Mouse (Mus musculus): ENCODE data around the gene Mycl. TPM values are rescaled to one million over a fixed set of nuclear protein-coding genes. Genes with fewer than 3 reads are reported as not detected.

The Mycl gene
- total RNA-seq, 2 experiments from 2014 or later: 33.9 to 37.8 TPM

DNA sequence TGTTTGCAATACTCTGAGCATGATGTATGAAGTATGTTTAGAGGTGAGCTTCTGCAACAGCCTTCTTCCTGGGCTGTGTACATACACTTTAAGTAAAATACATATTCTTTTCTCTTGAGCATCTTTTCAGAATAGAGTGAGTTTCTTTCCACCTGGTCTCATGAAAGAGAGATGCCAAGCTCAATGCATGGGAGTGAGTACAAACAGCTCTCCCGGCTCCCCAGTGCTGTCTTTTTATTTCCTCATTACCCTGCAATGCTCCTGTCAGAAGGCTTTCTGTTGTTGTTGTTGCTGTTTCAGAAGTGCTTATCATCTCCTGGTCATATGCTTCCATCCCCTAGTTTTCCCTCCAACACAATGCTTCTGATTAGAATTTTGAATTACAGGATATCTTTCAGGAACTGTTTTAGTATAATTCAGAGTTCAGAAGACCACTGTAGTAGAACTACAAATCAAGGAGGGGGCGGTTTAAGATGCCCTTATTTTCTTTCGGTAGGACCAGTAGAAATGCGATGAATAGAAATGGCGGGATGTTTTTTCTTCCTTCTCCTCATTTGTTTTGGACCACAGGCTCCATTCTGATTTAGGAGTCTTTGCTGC is 18.0 kb downstream of the Mycl start:
- DNase-seq (ENCODE audit: extremely low spot score in 1 of 2, low spot score in 1 of 2): no peak

DNA sequence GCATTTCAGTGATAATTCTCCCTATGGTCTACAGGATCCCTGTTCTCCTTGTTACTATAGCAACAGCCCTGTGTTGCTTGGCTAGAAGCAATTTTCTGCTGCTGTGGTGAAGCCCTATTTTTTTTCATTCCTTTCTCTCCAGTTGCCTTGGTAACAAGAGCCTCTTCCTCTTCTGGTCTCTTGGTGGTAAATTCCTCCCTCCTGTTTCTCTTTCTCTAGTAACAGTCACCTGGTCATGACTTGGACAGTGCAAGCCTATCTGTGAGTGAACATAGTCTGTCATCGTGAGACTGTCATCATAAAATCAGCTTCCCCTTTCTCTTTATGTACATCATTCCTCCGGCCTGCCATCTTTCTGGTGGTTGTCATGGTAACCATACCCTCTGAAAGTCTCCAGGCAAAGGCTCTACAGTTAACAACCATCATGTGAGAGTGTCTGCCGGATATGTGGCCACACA is 18.5 kb downstream of the Mycl start:
- no peak for DNase-seq (ENCODE audit: extremely low spot score in 1 of 2, low spot score in 1 of 2)

DNA sequence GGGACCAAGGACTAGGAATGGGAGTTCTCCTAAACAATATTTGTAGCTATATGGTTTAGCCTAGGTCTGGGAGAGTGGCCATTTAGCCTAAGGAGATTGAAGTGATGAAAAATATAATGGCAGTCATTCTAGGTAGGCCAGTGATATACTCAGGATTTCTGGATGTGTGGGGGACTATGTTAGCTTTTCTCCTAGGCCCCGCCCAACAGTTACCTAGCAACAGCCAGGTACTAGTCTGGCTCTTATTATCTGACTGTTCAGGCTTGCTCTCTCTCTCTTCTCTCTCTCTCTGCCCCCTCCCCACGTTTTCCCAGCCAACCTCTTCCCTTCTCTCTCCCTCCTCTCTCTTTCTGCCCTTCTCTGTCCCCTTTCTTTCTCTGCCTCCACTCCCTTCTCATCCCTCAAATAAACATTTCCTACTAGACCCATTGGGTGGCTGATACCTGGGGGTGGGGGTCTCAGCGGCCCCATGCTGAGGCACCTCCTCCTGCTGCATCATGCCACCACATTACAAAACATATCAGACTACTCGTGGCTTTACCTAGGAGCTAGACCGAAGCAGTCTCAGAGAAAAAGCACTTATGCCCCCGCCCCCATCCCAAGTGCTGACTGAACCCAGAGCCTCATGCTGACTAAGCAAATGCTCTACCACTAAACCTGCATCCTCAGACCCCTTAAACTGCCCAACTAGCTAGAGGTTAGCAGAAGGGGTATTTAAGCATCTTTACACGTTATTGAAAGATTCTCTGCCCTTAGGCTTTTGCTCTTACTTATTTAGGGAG is 19.2 kb downstream of the Mycl start:
- DNase-seq (ENCODE audit: extremely low spot score in 1 of 2, low spot score in 1 of 2): no peak

DNA sequence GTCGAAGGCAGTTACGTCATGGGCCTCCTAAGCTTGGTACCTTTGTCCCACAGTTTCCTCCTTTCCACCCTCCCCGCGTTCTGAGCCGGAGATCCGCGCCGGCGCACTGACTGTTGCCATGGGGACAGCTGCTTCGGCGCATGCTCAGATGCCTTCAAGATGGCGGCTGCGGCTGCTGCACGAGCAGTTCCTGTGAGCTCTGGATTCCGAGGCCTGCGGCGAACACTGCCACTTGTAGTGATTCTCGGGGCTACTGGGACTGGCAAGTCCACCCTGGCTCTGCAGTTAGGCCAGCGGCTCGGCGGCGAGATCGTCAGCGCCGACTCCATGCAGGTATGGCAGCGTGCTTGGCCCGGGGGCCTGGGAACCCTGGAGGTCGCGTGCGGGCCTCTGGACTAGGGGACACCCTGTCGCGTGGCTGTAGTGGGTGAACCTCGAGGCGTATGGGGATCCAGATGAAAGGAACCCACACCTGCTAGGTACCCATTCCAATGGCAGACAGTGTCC is 21.1 kb downstream of the Mycl start, which contains the start of gene Trit1:
Gene Trit1 (plus strand): TSS at position 147 of the 507 bp plus-strand sequence.
- peak; percentile 88 to 91 for DNase-seq (ENCODE audit: extremely low spot score in 1 of 2, low spot score in 1 of 2)

DNA sequence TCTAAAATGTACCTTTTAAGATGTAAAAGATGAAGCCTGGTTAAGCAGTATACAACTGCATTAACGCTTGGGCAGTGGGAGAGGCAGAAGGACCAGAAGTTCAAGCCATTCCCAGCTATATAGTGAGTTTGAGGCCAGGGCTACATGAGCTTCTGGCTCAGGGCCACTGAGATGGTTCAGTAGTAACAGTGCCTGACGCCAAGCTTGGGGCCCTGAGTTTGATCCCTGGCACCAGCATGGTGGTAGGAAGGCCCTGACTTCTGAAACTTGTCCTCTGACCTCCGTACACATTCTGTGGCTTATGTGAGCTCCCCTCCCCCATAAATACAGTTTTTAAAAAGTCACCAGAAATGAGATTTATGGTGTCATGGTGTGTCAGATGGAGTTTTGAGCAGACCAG is 26.1 kb downstream of the Mycl start:
- no peak for DNase-seq (ENCODE audit: extremely low spot score in 1 of 2, low spot score in 1 of 2)

DNA sequence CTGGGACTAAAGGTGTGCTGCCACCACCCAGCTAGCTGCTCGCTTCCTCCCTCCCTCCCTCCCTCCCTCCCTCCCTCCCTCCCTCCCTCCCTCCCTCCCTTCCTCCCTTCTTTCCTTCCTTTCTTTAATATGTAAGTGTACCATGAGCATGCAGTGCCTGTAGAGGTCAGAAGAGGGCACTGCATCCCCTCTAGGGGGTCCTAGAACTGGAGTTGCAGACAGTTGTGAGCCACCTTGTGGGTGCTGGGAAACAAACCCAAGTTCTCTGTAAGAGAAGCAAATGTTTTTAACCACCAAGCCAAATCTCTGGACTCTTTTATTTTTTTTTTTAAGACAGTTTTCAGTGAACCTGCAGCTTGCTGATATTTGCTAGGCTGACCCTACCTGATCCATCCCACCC is 27.4 kb downstream of the Mycl start:
- no peak for DNase-seq (ENCODE audit: extremely low spot score in 1 of 2, low spot score in 1 of 2)

DNA sequence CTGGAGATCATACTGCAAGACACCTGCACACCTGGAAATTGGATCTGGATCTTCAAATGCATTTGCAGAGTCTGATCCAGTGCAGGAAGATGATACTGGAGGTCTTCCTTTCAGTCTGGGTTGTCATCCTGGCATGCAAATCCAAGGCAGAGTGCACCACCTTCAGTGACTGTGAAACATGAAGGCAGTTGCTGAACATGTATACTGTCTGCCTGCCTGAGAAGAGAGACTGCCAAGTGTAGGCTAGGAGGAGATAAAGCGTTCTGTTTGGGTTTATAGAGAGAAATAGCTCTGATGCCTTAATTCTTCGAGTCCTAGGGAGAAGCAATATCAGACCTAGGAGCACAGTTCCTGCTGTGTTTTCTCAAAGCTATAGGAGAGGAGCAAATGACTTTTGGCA is 30.0 kb downstream of the Mycl start:
- no peak for DNase-seq (ENCODE audit: extremely low spot score in 1 of 2, low spot score in 1 of 2)

DNA sequence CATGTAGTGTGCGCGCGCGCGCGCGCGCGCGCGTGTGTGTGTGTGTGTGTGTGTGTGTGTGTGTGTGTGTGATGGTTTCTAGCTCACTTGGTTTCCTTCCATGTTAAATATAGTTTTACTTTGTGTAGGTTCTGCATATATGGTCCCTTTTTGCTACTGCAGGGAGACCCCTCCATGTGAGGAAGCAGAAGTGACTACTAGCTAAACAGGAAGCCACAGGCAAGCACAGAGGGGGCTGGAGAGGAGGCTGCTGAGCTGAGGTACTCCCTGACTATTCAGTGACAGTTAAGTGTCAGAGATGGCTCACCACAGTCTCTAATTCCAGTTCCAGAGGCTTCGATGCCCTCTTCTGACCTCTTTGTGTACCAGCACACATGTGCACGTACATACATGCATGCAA is 30.7 kb downstream of the Mycl start:
- DNase-seq (ENCODE audit: extremely low spot score in 1 of 2, low spot score in 1 of 2): no peak

DNA sequence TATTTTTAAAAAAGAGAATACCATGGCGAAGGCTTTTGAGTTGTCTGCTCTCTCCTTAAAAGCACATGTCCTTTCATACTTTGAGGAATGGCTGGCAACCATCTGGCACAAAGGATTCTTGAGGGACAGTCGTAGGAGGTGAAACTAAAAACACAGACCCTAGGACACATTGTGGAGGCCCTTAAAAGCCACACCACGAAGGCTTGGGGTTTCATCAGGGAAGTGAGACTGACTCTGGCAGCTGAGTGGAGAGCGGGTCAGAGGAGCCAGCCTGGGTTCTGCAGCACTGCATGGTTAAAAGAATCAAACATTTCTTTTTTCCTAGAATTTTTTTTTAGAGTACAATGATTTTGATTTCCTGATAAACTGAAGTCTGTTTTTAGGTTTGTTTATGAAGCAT is 31.1 kb downstream of the Mycl start:
- no peak for DNase-seq (ENCODE audit: extremely low spot score in 1 of 2, low spot score in 1 of 2)

DNA sequence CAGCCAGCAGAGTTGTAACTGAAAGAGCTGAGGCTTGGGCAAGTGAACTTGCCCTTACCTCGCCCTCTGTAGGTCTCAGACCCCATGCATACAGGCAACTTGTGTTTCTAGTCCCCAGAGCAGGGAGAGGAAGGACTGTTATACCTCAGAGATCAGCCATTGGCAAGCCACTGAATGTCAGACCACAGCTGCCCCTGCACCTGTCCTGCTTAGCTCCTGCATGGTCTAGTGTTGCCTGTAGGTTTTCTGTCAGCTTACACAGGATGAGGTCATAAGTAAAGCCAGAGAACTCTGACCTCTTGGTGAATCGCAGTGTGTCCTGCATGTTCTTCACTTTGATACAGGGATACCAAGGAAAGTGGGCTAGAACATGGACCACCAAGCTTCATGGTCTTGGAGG is 39.4 kb downstream of the Mycl start:
- no peak for DNase-seq (ENCODE audit: extremely low spot score in 1 of 2, low spot score in 1 of 2)

DNA sequence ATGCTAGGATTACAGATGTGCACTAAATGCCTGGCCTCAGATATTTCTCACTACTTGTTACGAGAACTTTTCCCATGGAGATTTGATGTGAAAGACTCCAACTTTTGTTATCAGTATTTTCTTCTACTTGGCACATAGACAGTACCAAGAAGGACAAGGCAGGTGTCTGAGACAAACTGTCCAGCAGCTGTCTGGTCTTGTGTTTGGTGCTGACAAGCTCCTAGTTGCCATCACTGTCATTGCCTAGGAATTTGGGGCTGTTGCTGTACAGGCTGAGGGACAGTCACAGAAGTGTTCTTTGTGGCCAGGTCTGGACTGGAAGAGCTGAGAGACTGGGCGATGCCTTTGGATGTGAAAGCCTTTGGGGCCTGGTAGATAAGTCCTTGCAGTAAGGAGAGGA is 40.2 kb downstream of the Mycl start:
- no peak for DNase-seq (ENCODE audit: extremely low spot score in 1 of 2, low spot score in 1 of 2)

DNA sequence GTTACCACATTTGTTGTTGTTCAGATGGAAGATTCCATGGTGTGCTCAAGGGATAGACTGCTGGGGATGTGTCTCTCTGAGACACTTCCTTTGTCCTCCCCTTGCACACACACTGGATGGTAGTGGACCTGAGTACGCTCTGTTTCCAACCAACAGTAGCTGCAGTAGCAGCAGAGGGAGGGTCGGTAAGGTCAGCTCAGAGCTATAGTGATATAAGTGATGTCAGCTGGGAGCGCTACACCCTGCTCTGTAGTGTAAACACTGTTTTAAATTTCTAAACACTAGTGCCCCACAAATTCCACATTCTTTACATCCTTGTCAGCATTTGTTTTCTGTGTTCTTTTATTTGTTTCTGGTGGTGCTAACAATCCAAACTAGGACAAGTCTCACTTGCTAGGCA is 41.3 kb downstream of the Mycl start:
- no peak for DNase-seq (ENCODE audit: extremely low spot score in 1 of 2, low spot score in 1 of 2)

DNA sequence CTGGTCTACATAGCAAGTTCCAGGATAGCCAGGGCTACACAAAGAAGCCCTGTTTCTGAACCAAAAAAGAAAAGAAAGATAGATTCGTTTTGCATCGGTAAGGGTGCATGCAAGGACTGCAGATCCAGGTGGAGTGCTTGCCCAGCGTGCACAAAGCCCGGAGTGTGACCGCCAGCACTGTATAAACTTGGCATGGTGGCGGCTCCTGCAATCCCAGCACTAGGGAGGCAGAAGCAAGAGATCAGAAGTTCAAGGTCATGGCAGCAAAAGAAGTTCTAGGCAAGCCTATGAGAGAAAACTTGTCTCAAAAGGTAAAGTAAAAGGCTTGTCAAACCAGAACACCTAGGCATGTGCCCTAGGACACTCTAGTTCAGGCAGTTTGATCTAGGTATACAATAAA is 45.7 kb downstream of the Mycl start:
- DNase-seq (ENCODE audit: extremely low spot score in 1 of 2, low spot score in 1 of 2): no peak

DNA sequence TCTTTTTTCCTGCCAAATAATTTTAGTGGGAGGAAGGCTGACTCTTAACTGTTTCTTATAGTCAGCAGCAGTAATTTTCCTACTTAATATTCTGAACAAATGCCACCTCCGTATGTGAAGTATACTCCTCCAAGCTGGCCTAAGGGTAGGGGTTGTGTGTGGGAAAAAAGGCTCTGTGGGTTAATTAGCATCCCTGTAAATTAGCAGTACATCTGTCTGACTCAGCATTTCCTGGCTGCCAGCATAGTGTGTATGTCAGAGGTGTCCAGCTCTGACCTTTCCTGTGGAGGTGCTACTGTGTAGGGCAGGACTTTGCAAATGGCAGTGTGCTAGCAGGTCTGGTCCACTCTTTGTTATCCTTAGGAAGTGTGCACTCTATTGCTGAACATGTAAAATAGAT is 48.4 kb downstream of the Mycl start:
- no peak for DNase-seq (ENCODE audit: extremely low spot score in 1 of 2, low spot score in 1 of 2)

DNA sequence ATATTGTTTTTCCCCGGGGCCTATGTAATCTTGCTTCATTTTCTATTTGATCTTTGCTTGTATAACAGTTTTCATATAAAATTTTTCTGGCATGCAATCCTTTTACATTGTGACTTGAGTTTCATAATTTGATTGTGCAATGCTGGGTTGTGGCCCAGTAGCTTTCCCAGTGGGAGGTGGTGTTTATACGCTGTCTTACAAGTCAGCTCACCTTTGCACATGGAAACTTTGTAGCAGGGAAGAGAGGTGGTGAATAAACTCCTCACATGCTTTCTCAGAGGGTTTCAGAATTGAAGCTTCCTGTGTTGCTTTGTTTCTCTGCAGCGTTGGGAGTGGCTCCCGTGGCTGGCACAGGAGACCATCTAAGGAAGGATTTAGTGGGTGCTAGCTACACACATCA is 49.4 kb downstream of the Mycl start:
- DNase-seq (ENCODE audit: extremely low spot score in 1 of 2, low spot score in 1 of 2): no peak

DNA sequence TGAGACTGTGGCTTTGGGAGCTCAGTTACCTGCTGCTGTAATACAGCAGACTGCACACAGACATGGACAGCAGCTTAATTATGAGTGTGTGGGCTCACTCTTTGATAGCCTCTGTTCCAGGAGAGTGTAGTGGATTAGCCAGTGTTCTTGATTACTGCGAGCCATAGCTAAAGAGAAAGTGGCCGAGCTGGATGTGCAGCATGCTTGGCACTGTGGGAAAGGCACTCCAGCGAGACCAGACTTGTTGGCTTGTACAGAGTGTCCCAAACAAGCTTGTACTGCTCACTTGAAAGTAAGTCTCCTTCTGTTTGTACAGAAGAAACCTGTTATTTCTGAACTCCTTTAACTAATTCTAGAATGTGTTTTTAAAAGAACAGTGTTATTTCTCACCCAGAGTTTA is 50.8 kb downstream of the Mycl start:
- DNase-seq (ENCODE audit: extremely low spot score in 1 of 2, low spot score in 1 of 2): no peak

DNA sequence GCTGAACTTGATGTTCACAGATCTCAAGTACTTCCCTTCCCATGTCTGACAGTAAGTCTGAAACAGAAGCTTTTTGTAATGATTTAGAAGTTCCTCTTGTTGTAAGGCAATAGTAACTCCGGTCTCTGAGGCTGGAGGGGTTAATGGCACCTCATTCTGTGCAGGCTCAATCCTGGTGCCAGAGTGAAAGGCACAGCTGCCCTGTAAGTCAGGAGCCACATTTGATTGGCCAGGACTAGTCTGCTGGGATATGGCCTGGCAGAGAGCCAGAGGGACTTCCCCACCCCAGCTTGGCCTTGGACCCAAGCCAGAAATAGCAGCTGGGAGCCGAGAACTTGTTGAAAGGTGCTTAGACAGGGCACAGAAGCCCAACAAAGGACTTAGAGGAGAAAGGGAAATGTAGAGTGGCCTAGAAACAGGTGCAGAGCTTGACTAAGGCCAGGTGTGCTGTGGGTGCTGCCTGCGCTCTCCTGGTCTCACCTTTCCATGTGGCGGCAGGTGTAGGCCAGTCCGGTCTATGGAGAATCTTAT is 55.3 kb downstream of the Mycl start:
- peak in 1 of 2 experiments; percentile 57 for DNase-seq (ENCODE audit: extremely low spot score in 1 of 2, low spot score in 1 of 2)

Other genes with a start within 250 kb of the Mycl start
- gene Ppt1, start 159.4 kb upstream of the Mycl start, total RNA-seq (2021): 10 to 100 TPM; 80.2 to 83.5 TPM
- 100 to 1,000 TPM; 299 to 313 TPM for gene Cap1, start 109.6 kb upstream of the Mycl start, total RNA-seq (2021)
- 10 to 100 TPM; 37.9 to 54.8 TPM for gene Mfsd2a, start 34.5 kb upstream of the Mycl start, total RNA-seq (2021)
- 10 to 100 TPM; 20.2 to 26.9 TPM for gene Trit1, start 20.9 kb downstream of the Mycl start, total RNA-seq (2021)
- under 1 TPM; 0.22 to 0.45 TPM for gene Bmp8b, start 109.5 kb downstream of the Mycl start, total RNA-seq (2021)
- not detected for gene Oxct2b, start 120.6 kb downstream of the Mycl start, total RNA-seq (2021)
- 10 to 100 TPM; 20.3 to 21.8 TPM for gene Ppie, start 144.3 kb downstream of the Mycl start, total RNA-seq (2021)
- gene Hpcal4, start 187.6 kb downstream of the Mycl start, total RNA-seq (2021): 100 to 1,000 TPM; 486 to 540 TPM
- 10 to 100 TPM; 15.7 to 16.3 TPM for gene Nt5c1a, start 205.9 kb downstream of the Mycl start, total RNA-seq (2021)
- gene Heyl, start 237.9 kb downstream of the Mycl start, total RNA-seq (2021): 1 to 10 TPM; 3.9 to 4.8 TPM

Data from layer of hippocampus, postnatal 25 days (tissue).